Mouse (Mus musculus) lung, embryonic 16.5 days (tissue): ENCODE data around the gene Dpy19l2. TPM values are rescaled to one million over a fixed set of nuclear protein-coding genes. Genes with fewer than 3 reads are reported as not detected.

ENCODE experiments used
- ATAC-seq: fragments of 200-750 bp; cut with Nextera tagmentation; 2 replicates; pipeline ENCODE4 v1.8.0; 2017; ENCODE audit warnings: low read depth, mild to moderate bottlenecking, moderate library complexity
- H3K27ac ChIP-seq: fragments of 300-500 bp; sonication (generic); 2 replicates; pipeline ENCODE4 v1.5.1; 2014; ENCODE audit warnings: mild to moderate bottlenecking, control low read depth, low read length
- H3K27me3 ChIP-seq: fragments of 300-500 bp; sonication (generic); 2 replicates; pipeline ENCODE4 v1.6.1; 2014; ENCODE audit warnings: low read depth, low read length, mixed read lengths; ENCODE audit not compliant: control insufficient read depth, insufficient read depth
- H3K36me3 ChIP-seq: fragments of 300-500 bp; sonication (generic); 2 replicates; pipeline ENCODE4 v1.6.1; 2014; ENCODE audit warnings: low read length; ENCODE audit not compliant: control insufficient read depth, insufficient read depth
- H3K4me1 ChIP-seq: fragments of 300-500 bp; sonication (generic); replicated peaks from 2 replicates; pipeline ENCODE4 v1.6.1; 2014; ENCODE audit warnings: low read length, mixed read lengths; ENCODE audit not compliant: control insufficient read depth, insufficient read depth
- H3K4me2 ChIP-seq: fragments of 300-500 bp; sonication (generic); 2 replicates; pipeline ENCODE4 v1.6.1; 2014; ENCODE audit warnings: low read depth, low read length, control low read depth
- H3K4me3 ChIP-seq: fragments of 300-500 bp; sonication (generic); 2 replicates; pipeline ENCODE4 v1.5.1; 2014; ENCODE audit warnings: mild to moderate bottlenecking, low read length, control low read depth
- H3K9ac ChIP-seq: fragments of 300-500 bp; sonication (generic); 2 replicates; pipeline ENCODE4 v1.6.1; 2014; ENCODE audit warnings: low read length, control low read depth
- H3K9me3 ChIP-seq: fragments of 300-500 bp; sonication (generic); 2 replicates; pipeline ENCODE4 v1.6.1; 2016; ENCODE audit warnings: low read length; ENCODE audit not compliant: control insufficient read depth
- WGBS: fragments of 180-500 bp; shearing (Covaris S2); extraction: QIAGEN DNeasy Blood & Tissue Kit; methylation state at CpG from one replicate; pipeline ENCODE4 v1.1.7; 2014; 5-methylcytosine and 5-hydroxymethylcytosine counted together
- polyA plus RNA-seq: library from polyadenylated mRNA; unstranded; fragments of >200 nt; fragmentation: Nextera tagmentation; extraction: Ambion mirVana; gene quantifications from 2 replicates; pipeline ENCODE4 v1.2.1, GENCODE M21; 2015

The Dpy19l2 gene
- polyA plus RNA-seq, 1 experiment from 2014 or later = 0.50 TPM

GRCm38 (mm10) chr9:24513290-24514077 is 182.6 kb downstream of the Dpy19l2 start:
- Histone ChIP-seq H3K9me3 (no peaks in the 10 kb centered on the region), H3K27me3 (no peaks in the 10 kb centered on the region), H3K27ac (no peak overlapping the region), H3K36me3 (no peaks in the 10 kb centered on the region), H3K4me2 (no peak overlapping the region), H3K4me3 (no peak overlapping the region), H3K9ac (no peak overlapping the region), H3K4me1 (no peaks in the 10 kb centered on the region)
- no peak for ATAC-seq
- 67% methylated on average over 9 of the region's 9 CpGs for WGBS

- Histone ChIP-seq H3K36me3 (no peaks in the 10 kb centered on the region), H3K4me2 (no peak overlapping the region), H3K27ac (no peak overlapping the region), H3K9ac (no peak overlapping the region), H3K9me3 (no peaks in the 10 kb centered on the region), H3K4me1 (no peaks in the 10 kb centered on the region), H3K27me3 (no peaks in the 10 kb centered on the region), H3K4me3 (no peak overlapping the region)
- ATAC-seq = no peak
- WGBS = 83% methylated on average over 5 of the region's 5 CpGs
These were observed 184.0 kb downstream of the Dpy19l2 start for GRCm38 (mm10) chr9:24512121-24512539.

GRCm38 (mm10) chr9:24511371-24512120 is 184.5 kb downstream of the Dpy19l2 start:
- no peaks in the 10 kb centered on the region for H3K27me3 ChIP-seq
- H3K4me1 ChIP-seq = no peaks in the 10 kb centered on the region
- no peak overlapping the region for H3K4me3 ChIP-seq
- ATAC-seq = no peak
- H3K9me3 ChIP-seq = no peaks in the 10 kb centered on the region
- H3K9ac ChIP-seq = no peak overlapping the region
- H3K27ac ChIP-seq = no peak overlapping the region
- H3K36me3 ChIP-seq = no peaks in the 10 kb centered on the region
- 82% methylated on average over 4 of the region's 4 CpGs for WGBS
- H3K4me2 ChIP-seq = no peak overlapping the region

- H3K9me3 ChIP-seq = no peaks in the 10 kb centered on the region
- no peak for ATAC-seq
- H3K36me3 ChIP-seq = no peaks in the 10 kb centered on the region
- no peak overlapping the region for H3K9ac ChIP-seq
- no peak overlapping the region for H3K4me2 ChIP-seq
- no peak overlapping the region for H3K4me3 ChIP-seq
- no peaks in the 10 kb centered on the region for H3K4me1 ChIP-seq
- no peak overlapping the region for H3K27ac ChIP-seq
- H3K27me3 ChIP-seq = no peaks in the 10 kb centered on the region
- 77% methylated on average over 4 of the region's 4 CpGs for WGBS
These were observed 187.2 kb downstream of the Dpy19l2 start for GRCm38 (mm10) chr9:24508880-24509279.

Other genes starting within 250 kb of the Dpy19l2 start
- gene Dpy19l1, start 193.2 kb downstream of the Dpy19l2 start, polyA plus RNA-seq = 8.7 and 9.0 TPM in 2 replicates
- not detected in 2 replicates for gene Cypt4, start 71.1 kb downstream of the Dpy19l2 start, polyA plus RNA-seq
- gene Tbx20, start 78.0 kb upstream of the Dpy19l2 start, polyA plus RNA-seq = 2.3 and 4.5 TPM in 2 replicates